Mouse (Mus musculus) urinary bladder, adult 2 months (tissue): ENCODE results near the gene Adi1. TPM values are rescaled to one million over a fixed set of nuclear protein-coding genes. Genes with fewer than 3 reads are reported as not detected.

Experiments
- DNase-seq: peaks from one replicate; pipeline ENCODE4 v3.0.0; 2022; ENCODE audit warnings: low spot score
- polyA plus RNA-seq: library from polyadenylated mRNA; depleted of rRNA; stranded (reverse); fragments of >200 nt; gene quantifications from 2 replicates; pipeline ENCODE4 v1.2.3, GENCODE M21; 2012; rRNA removed

Gene Adi1
- 56.3 and 57.6 TPM in 2 replicates for polyA plus RNA-seq

- peak; percentile 71 for DNase-seq
These were observed at the start of gene Adi1 for GRCm38 (mm10) chr12:28675121-28675924. Gene Adi1 (plus strand): TSS chr12:28675231.

- no peak for DNase-seq
These were observed 49.6 kb upstream of the Adi1 start for GRCm38 (mm10) chr12:28625407-28625806.

GRCm38 (mm10) chr12:28627092-28627491 is 47.9 kb upstream of the Adi1 start:
- DNase-seq, result no peak

GRCm38 (mm10) chr12:28628436-28628835 is 46.6 kb upstream of the Adi1 start:
- DNase-seq, result no peak

- no peak for DNase-seq
These were observed 39.9 kb upstream of the Adi1 start for GRCm38 (mm10) chr12:28635058-28635534.

- DNase-seq, result peak; percentile 83
These were observed 39.2 kb upstream of the Adi1 start, which contains the start of gene Rps7 for GRCm38 (mm10) chr12:28635535-28636476. Gene Rps7 (minus strand): TSS chr12:28635953.

GRCm38 (mm10) chr12:28636543-28636942 is 38.5 kb upstream of the Adi1 start:
- DNase-seq, result no peak

GRCm38 (mm10) chr12:28638778-28639177 is 36.3 kb upstream of the Adi1 start:
- DNase-seq, result no peak

- peak; percentile 82 for DNase-seq
These were observed 25.6 kb upstream of the Adi1 start, which contains the start of gene Rnaseh1 for GRCm38 (mm10) chr12:28649141-28650110. Gene Rnaseh1 (plus strand): TSS chr12:28649602.

- no peak for DNase-seq
These were observed 12.4 kb upstream of the Adi1 start for GRCm38 (mm10) chr12:28662628-28663027.

- no peak for DNase-seq
These were observed 8.3 kb upstream of the Adi1 start for GRCm38 (mm10) chr12:28666734-28667133.

- no peak for DNase-seq
These were observed 7.7 kb upstream of the Adi1 start for GRCm38 (mm10) chr12:28667287-28667686.

- DNase-seq, result no peak
These were observed 852 bp upstream of the Adi1 start for GRCm38 (mm10) chr12:28674038-28674720.

GRCm38 (mm10) chr12:28675925-28676209 is 836 bp downstream of the Adi1 start:
- DNase-seq, result no peak

GRCm38 (mm10) chr12:28684674-28685073 is 9.6 kb downstream of the Adi1 start:
- DNase-seq, result no peak

- DNase-seq, result no peak
These were observed 10.7 kb downstream of the Adi1 start for GRCm38 (mm10) chr12:28685771-28686170.

GRCm38 (mm10) chr12:28686199-28686879 is 11.3 kb downstream of the Adi1 start:
- DNase-seq, result no peak

- DNase-seq, result no peak
These were observed 14.0 kb downstream of the Adi1 start for GRCm38 (mm10) chr12:28688996-28689395.

- no peak for DNase-seq
These were observed 15.7 kb downstream of the Adi1 start for GRCm38 (mm10) chr12:28690730-28691129.

- no peak for DNase-seq
These were observed 18.7 kb downstream of the Adi1 start for GRCm38 (mm10) chr12:28693738-28694137.
